Mouse (Mus musculus): Measurements from ENCODE around the gene Wipf2. TPM values are rescaled to one million over a fixed set of nuclear protein-coding genes. Genes with fewer than 3 reads are reported as not detected.

Wipf2 gene
- polyA plus RNA-seq, 1 experiment from 2014 or later: 3.2 TPM

DNA sequence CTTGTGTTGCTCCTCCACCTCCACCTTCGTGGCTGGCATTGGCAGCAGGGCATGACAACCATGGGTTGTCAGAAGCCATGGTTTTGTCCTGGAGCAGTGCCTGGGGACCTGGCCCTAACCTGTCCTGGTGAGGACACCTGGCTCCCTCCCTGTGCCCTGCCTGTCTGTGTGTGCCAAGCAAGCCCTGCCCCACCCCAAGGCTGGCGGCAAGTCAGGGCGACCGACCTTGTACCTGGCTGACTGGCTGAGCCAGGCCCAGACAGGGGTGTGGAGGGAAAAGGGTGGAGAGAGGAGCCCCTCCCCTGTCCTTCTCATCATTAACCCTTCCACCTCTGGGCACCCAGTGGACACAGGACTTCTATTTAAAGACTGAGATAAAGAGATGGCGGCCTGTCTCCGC, 24.0 kb upstream of the Wipf2 start:
- Histone ChIP-seq H3K27ac (replicated peaks in 1 of 2; ENCODE audit: control insufficient read depth in 1 of 2, insufficient read depth in 1 of 2, low read depth in 2 of 2, low read length in 2 of 2) (no peak overlapping the region), H3K9me3 (ENCODE audit: control insufficient read depth, low read length) (no peaks in the 10 kb centered on the region), H3K4me1 (ENCODE audit: control insufficient read depth in 2 of 2, insufficient read depth in 2 of 2, low read length in 2 of 2) (peaks cover 0 to 13% of the 10 kb centered on the region in 2 experiments; a peak in 3 of 4 replicates), H3K27me3 (ENCODE audit: control insufficient read depth, insufficient read depth, low read length) (peaks cover 15% of the 10 kb centered on the region), H3K4me3 (ENCODE audit: control insufficient read depth in 1 of 2, insufficient read depth in 1 of 2, low read depth in 1 of 2, low read length in 2 of 2) (no peak overlapping the region), H3K4me2 (ENCODE audit: low read length) (no peak overlapping the region), H3K9ac (ENCODE audit: low read length) (no peak overlapping the region), H3K36me3 (ENCODE audit: control insufficient read depth, insufficient read depth, low read length) (peaks cover 4% of the 10 kb centered on the region)
- no peak for ATAC-seq (ENCODE audit: insufficient number of reproducible peaks, insufficient read depth, low FRiP score, low read depth)
- 29% methylated on average over 6 of the region's 6 CpGs for WGBS

- Histone ChIP-seq H3K9ac (ENCODE audit: low read length) (no peak overlapping the region), H3K36me3 (ENCODE audit: control insufficient read depth, insufficient read depth, low read length) (no peaks in the 10 kb centered on the region), H3K4me3 (ENCODE audit: control insufficient read depth in 1 of 2, insufficient read depth in 1 of 2, low read depth in 1 of 2, low read length in 2 of 2) (no peak overlapping the region), H3K27ac (replicated peaks in 1 of 2; ENCODE audit: control insufficient read depth in 1 of 2, insufficient read depth in 1 of 2, low read depth in 2 of 2, low read length in 2 of 2) (no peak overlapping the region), H3K9me3 (ENCODE audit: control insufficient read depth, low read length) (no peaks in the 10 kb centered on the region), H3K4me2 (ENCODE audit: low read length) (no peak overlapping the region), H3K27me3 (ENCODE audit: control insufficient read depth, insufficient read depth, low read length) (peaks cover 15% of the 10 kb centered on the region), H3K4me1 (ENCODE audit: control insufficient read depth in 2 of 2, insufficient read depth in 2 of 2, low read length in 2 of 2) (peaks cover 0 to 13% of the 10 kb centered on the region in 2 experiments; a peak in 3 of 4 replicates)
- no peak for ATAC-seq (ENCODE audit: insufficient number of reproducible peaks, insufficient read depth, low FRiP score, low read depth)
- WGBS: 54% methylated on average over 10 of the region's 10 CpGs
Observed at GRCm38 (mm10) chr11:98839897-98840296, 23.5 kb upstream of the Wipf2 start.

GRCm38 (mm10) chr11:98846016-98846415, 17.4 kb upstream of the Wipf2 start:
- 52% methylated on average over 13 of the region's 13 CpGs for WGBS
- Histone ChIP-seq H3K9me3 (ENCODE audit: control insufficient read depth, low read length) (no peaks in the 10 kb centered on the region), H3K4me2 (ENCODE audit: low read length) (no peak overlapping the region), H3K4me3 (ENCODE audit: control insufficient read depth in 1 of 2, insufficient read depth in 1 of 2, low read depth in 1 of 2, low read length in 2 of 2) (no peak overlapping the region), H3K36me3 (ENCODE audit: control insufficient read depth, insufficient read depth, low read length) (no peaks in the 10 kb centered on the region), H3K4me1 (ENCODE audit: control insufficient read depth in 2 of 2, insufficient read depth in 2 of 2, low read length in 2 of 2) (peaks cover 4 to 15% of the 10 kb centered on the region in 2 experiments), H3K9ac (ENCODE audit: low read length) (no peak overlapping the region), H3K27me3 (ENCODE audit: control insufficient read depth, insufficient read depth, low read length) (no peaks in the 10 kb centered on the region), H3K27ac (replicated peaks in 1 of 2; ENCODE audit: control insufficient read depth in 1 of 2, insufficient read depth in 1 of 2, low read depth in 2 of 2, low read length in 2 of 2) (no peak overlapping the region)
- ATAC-seq (ENCODE audit: insufficient number of reproducible peaks, insufficient read depth, low FRiP score, low read depth): no peak

DNA sequence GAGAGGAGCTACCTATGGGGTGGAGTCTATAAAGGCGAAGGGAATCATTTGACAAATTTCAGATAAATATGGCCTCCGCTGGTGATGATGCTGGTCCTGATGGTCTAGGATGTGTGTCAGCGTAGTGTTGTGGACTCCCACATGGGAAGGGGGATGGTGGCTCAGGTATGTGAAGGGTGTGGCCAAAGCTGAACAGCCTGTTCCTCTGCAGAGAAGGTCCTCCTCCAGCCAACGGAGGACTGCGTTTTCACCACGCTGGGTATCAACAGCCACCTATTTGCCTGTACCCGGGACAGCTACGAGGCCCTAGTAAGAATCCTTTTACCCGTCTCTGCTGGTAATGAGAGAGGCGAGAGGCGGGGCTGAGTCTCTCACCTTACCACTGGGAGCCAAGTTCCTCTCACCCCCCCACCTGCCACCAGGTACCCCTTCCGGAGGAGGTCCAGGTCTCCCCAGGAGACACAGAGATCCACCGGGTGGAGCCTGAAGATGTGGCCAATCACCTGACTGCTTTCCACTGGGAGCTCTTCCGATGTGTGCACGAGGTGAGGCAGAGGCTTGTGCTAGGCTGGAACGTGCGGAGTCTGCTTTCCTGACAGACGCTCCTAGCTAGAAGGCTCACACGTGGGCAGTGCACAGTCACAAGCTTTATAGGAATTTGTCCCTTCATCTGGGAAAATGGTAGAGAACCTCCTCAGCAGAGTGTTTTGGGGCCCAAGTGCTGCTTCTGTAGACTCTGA, 16.4 kb upstream of the Wipf2 start:
- 51% methylated on average over 19 of the region's 19 CpGs for WGBS
- no peaks in the 10 kb centered on the region for H3K9me3 ChIP-seq (ENCODE audit: control insufficient read depth, low read length)
- ATAC-seq (ENCODE audit: insufficient number of reproducible peaks, insufficient read depth, low FRiP score, low read depth): no peak
- no peaks in the 10 kb centered on the region for H3K27me3 ChIP-seq (ENCODE audit: control insufficient read depth, insufficient read depth, low read length)
- H3K36me3 ChIP-seq (ENCODE audit: control insufficient read depth, insufficient read depth, low read length): no peaks in the 10 kb centered on the region
- H3K4me1 ChIP-seq (ENCODE audit: control insufficient read depth in 2 of 2, insufficient read depth in 2 of 2, low read length in 2 of 2): peaks cover 4 to 15% of the 10 kb centered on the region in 2 experiments
- H3K4me2 ChIP-seq (ENCODE audit: low read length): no peak overlapping the region
- no peak overlapping the region for H3K9ac ChIP-seq (ENCODE audit: low read length)
- H3K4me3 ChIP-seq (ENCODE audit: control insufficient read depth in 1 of 2, insufficient read depth in 1 of 2, low read depth in 1 of 2, low read length in 2 of 2): no peak overlapping the region
- H3K27ac ChIP-seq (replicated peaks in 1 of 2; ENCODE audit: control insufficient read depth in 1 of 2, insufficient read depth in 1 of 2, low read depth in 2 of 2, low read length in 2 of 2): no peak overlapping the region

DNA sequence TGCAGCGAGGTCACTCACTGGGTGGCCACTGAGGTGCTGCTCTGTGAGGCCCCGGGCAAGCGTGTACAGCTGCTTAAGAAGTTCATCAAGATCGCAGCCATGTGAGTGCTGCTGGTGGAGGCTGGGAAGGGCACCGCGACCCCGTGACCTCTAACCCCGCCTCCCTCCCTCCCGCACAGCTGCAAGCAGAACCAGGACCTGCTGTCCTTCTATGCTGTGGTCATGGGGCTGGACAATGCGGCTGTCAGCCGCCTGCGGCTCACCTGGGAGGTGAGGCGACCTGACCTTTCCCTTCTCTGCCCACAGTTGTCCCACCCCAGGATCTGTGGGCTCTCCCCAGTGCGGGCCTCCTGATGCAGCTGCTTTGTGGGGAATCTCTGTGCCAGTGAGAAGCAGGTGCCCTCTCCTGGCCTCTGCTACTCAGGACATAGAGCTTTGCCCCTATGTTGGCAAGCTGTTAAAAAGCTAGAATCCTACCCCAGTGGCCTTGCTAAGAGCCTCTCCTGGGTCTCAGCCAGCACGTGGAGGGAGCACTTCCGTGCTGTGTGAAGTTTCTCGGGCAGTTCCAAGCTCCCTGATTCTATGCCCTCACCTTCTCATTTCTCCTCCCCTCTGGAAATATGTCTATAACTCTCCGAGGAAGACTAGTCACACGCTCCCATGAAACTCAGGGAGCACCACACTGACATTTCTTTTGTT, 14.1 kb upstream of the Wipf2 start:
- 18% methylated on average over 19 of the region's 19 CpGs for WGBS
- peak overlapping the region; percentile 39 for H3K4me2 ChIP-seq (ENCODE audit: low read length)
- H3K9me3 ChIP-seq (ENCODE audit: control insufficient read depth, low read length): no peaks in the 10 kb centered on the region
- H3K4me1 ChIP-seq (ENCODE audit: control insufficient read depth in 2 of 2, insufficient read depth in 2 of 2, low read length in 2 of 2): peaks cover 4 to 15% of the 10 kb centered on the region in 2 experiments
- no peak for ATAC-seq (ENCODE audit: insufficient number of reproducible peaks, insufficient read depth, low FRiP score, low read depth)
- H3K36me3 ChIP-seq (ENCODE audit: control insufficient read depth, insufficient read depth, low read length): no peaks in the 10 kb centered on the region
- H3K27me3 ChIP-seq (ENCODE audit: control insufficient read depth, insufficient read depth, low read length): no peaks in the 10 kb centered on the region
- H3K27ac ChIP-seq (replicated peaks in 1 of 2; ENCODE audit: control insufficient read depth in 1 of 2, insufficient read depth in 1 of 2, low read depth in 2 of 2, low read length in 2 of 2): no peak overlapping the region
- no peak overlapping the region for H3K4me3 ChIP-seq (ENCODE audit: control insufficient read depth in 1 of 2, insufficient read depth in 1 of 2, low read depth in 1 of 2, low read length in 2 of 2)
- peak overlapping the region; percentile 44; the same call in 1 of the 2 replicates for H3K9ac ChIP-seq (ENCODE audit: low read length)

- H3K36me3 ChIP-seq (ENCODE audit: control insufficient read depth, insufficient read depth, low read length): no peaks in the 10 kb centered on the region
- H3K9ac ChIP-seq (ENCODE audit: low read length): peak overlapping the region; percentile 25; the same call in 1 of the 2 replicates
- WGBS: 67% methylated on average over 26 of the region's 26 CpGs
- H3K4me2 ChIP-seq (ENCODE audit: low read length): 0 out of 2 replicates have a peak overlapping the region, but pooled peaks have one; percentile 39
- no peak for ATAC-seq (ENCODE audit: insufficient number of reproducible peaks, insufficient read depth, low FRiP score, low read depth)
- no peak overlapping the region for H3K27ac ChIP-seq (replicated peaks in 1 of 2; ENCODE audit: control insufficient read depth in 1 of 2, insufficient read depth in 1 of 2, low read depth in 2 of 2, low read length in 2 of 2)
- H3K4me3 ChIP-seq (ENCODE audit: control insufficient read depth in 1 of 2, insufficient read depth in 1 of 2, low read depth in 1 of 2, low read length in 2 of 2): no peak overlapping the region
- no peaks in the 10 kb centered on the region for H3K9me3 ChIP-seq (ENCODE audit: control insufficient read depth, low read length)
- H3K27me3 ChIP-seq (ENCODE audit: control insufficient read depth, insufficient read depth, low read length): no peaks in the 10 kb centered on the region
- peaks cover 4 to 15% of the 10 kb centered on the region in 2 experiments for H3K4me1 ChIP-seq (ENCODE audit: control insufficient read depth in 2 of 2, insufficient read depth in 2 of 2, low read length in 2 of 2)
Observed at GRCm38 (mm10) chr11:98850100-98851093, 13.0 kb upstream of the Wipf2 start.

DNA sequence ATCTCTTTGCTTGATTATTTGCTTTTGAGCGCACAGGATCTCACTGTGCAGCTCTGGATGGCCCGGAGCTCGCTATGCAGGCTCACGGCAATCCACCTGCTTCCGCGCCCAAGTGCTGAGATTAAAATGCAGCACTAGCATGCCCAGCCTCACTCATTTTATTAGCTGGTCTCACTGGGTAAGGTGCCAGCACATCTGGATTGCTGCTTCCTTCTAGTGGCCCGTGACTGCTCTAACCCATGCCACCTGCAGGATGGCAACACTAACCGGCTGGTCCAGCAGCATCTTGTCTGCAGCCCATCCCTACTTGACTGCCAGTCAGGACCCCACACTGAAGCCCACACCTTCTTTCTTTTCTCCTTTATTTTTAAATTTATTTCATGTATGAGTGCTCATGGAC, 9.3 kb upstream of the Wipf2 start:
- no peak overlapping the region for H3K27ac ChIP-seq (replicated peaks in 1 of 2; ENCODE audit: control insufficient read depth in 1 of 2, insufficient read depth in 1 of 2, low read depth in 2 of 2, low read length in 2 of 2)
- H3K27me3 ChIP-seq (ENCODE audit: control insufficient read depth, insufficient read depth, low read length): no peaks in the 10 kb centered on the region
- H3K4me3 ChIP-seq (ENCODE audit: control insufficient read depth in 1 of 2, insufficient read depth in 1 of 2, low read depth in 1 of 2, low read length in 2 of 2): no peak overlapping the region
- H3K9me3 ChIP-seq (ENCODE audit: control insufficient read depth, low read length): no peaks in the 10 kb centered on the region
- H3K9ac ChIP-seq (ENCODE audit: low read length): no peak overlapping the region
- H3K4me2 ChIP-seq (ENCODE audit: low read length): no peak overlapping the region
- H3K36me3 ChIP-seq (ENCODE audit: control insufficient read depth, insufficient read depth, low read length): no peaks in the 10 kb centered on the region
- ATAC-seq (ENCODE audit: insufficient number of reproducible peaks, insufficient read depth, low FRiP score, low read depth): no peak
- WGBS: 90% methylated on average over 8 of the region's 8 CpGs
- H3K4me1 ChIP-seq (ENCODE audit: control insufficient read depth in 2 of 2, insufficient read depth in 2 of 2, low read length in 2 of 2): peaks cover 3 to 16% of the 10 kb centered on the region in 2 experiments
